Mouse (Mus musculus) limb, embryonic 10.5 days (tissue): Measurements from ENCODE around the gene Cd93. TPM values are rescaled to one million over a fixed set of nuclear protein-coding genes. Genes with fewer than 3 reads are reported as not detected.

Source experiments
- DNase-seq: peaks from one replicate; pipeline ENCODE4 v3.0.0-alpha.2; 2017; ENCODE audit warnings: low spot score
- H3K27ac ChIP-seq: fragments of 300-500 bp; sonication (generic); 2 replicates; pipeline ENCODE4 v1.5.1; 2016; ENCODE audit warnings: mild to moderate bottlenecking
- H3K27me3 ChIP-seq: fragments of 300-500 bp; sonication (generic); 2 replicates; pipeline ENCODE4 v1.6.1; 2016; ENCODE audit warnings: low read depth, mild to moderate bottlenecking; ENCODE audit not compliant: poor library complexity, severe bottlenecking
- H3K36me3 ChIP-seq: fragments of 300-500 bp; sonication (generic); 2 replicates; pipeline ENCODE4 v1.6.1; 2016; ENCODE audit warnings: mild to moderate bottlenecking, moderate library complexity
- H3K4me1 ChIP-seq: fragments of 300-500 bp; sonication (generic); 2 replicates; pipeline ENCODE4 v1.6.1; 2016
- H3K4me3 ChIP-seq: fragments of 300-500 bp; sonication (generic); 2 replicates; pipeline ENCODE4 v1.5.1; 2016; ENCODE audit warnings: mild to moderate bottlenecking, moderate library complexity
- H3K9me3 ChIP-seq: fragments of 300-500 bp; sonication (generic); replicated peaks from 2 replicates; pipeline ENCODE4 v1.6.1; 2016; ENCODE audit warnings: mild to moderate bottlenecking
- WGBS: fragments of 180-500 bp; shearing (Covaris S2); methylation state at CpG from one replicate; pipeline ENCODE4 v1.1.7; 2016; 5-methylcytosine and 5-hydroxymethylcytosine counted together
- polyA plus RNA-seq: library from polyadenylated mRNA; unstranded; fragments of >200 nt; fragmentation: Nextera tagmentation; extraction: Ambion mirVana; gene quantifications from 2 replicates; pipeline ENCODE4 v1.2.1, GENCODE M21; 2016

The Cd93 gene
- polyA plus RNA-seq, 1 experiment from 2014 or later, result 5.5 TPM

DNA sequence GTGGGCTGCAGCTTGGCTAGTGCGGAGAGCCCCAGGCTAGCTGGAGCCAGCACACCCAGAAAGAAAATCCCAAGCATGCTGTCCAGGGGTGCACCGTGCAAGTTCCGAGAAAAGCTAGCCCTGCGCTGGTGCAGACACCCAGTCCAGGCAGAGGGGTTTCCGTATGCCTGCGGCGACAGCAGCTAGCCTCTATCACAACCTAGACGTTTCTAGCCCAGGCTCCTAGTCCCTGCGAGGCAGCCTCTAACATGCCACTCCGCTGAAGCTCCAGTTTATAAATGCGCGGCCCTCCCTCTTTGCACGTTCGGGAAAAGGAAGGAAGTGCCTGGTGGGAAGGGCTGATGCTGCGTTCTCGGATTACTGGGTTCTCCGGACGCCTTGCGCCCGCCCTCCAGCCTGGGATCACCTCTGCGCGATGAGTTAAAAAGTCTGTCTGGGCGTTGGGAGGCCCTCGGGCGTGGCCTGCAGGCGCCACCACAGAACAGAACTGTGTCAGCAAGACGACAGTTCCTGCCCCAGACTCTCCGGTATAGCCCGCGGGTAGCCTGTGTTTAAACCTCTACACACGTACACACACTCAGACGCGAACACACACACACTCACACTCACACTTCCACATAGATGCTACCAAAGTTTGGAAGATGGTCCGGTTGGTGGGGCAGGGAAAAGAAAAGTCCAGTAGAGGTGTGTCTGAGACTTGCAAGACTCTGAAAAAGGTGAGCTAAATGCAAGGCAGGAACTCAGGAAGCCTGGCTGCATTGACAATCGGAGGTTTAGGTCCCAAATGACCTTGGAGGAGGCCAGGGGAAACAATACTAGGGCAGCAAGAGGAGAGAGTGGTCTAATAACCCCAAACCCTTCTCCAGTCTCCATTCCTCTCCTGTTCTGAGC is 35.2 kb downstream of the Cd93 start, which contains the start of gene Thbd:
Gene Thbd (minus strand): TSS at position 319 of the 891 bp plus-strand sequence.
- WGBS, result 4% methylated on average over 35 of the region's 35 CpGs
- Histone ChIP-seq H3K27me3 (peaks cover 62% of the 10 kb centered on the region), H3K4me3 (peak within 1 kb of the TSS; percentile 51), H3K27ac (peak within 1 kb of the TSS; percentile 11; the same call in 1 of the 2 replicates), H3K36me3 (no peaks in the 10 kb centered on the region), H3K9me3 (no peaks in the 10 kb centered on the region), H3K4me1 (peaks cover 32% of the 10 kb centered on the region)
- DNase-seq, result peak; percentile 60

DNA sequence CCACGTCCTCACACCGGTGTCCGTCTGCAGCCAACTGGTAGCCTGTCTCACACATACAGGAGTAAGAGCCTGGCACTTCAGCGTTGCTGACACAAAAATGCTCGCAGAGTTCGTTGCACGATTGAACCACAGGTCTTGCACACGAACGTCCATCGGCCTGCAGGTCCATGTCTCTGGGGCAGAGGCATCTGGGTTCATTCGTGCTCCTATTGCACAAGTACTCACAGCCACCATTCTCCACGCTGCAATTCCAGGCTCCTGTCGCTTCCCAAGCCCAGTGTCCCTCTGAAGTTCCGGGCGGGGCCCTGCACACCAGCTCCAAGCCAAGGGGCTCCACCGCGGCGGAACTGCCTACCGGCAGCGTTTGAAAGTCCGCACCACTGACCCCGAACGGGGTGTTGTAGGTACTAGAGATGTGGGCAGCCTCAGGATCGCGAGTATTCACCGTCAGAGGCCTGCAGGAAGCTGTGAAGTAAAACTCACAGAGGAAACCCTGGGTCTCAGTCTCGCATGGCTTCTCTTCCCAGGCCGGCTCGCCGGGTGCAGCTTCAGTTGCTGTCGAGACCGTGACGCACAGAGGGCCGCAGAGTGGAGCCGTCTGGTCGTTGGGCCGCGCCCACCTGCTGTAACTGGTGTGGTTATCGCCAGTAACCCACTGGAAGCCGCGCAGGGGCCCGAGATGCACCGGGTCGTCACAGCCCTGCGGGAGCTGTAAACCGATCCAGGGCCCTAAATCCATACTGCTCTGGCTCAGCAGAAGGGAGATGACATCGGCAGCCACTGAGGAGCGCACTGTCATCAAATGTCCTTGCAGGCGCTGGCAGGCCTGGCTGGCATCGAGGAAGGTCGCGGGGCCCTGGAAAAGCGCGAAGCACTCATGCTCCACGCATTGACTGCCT is 36.1 kb downstream of the Cd93 start:
- peak overlapping the region; percentile 51 for H3K4me3 ChIP-seq
- H3K4me1 ChIP-seq, result peaks cover 32% of the 10 kb centered on the region
- no peaks in the 10 kb centered on the region for H3K9me3 ChIP-seq
- H3K27me3 ChIP-seq, result peaks cover 67% of the 10 kb centered on the region
- H3K27ac ChIP-seq, result peak overlapping the region; percentile 11; the same call in 1 of the 2 replicates
- no peaks in the 10 kb centered on the region for H3K36me3 ChIP-seq
- DNase-seq, result peak; percentile 56
- 6% methylated on average over 55 of the region's 55 CpGs for WGBS

DNA sequence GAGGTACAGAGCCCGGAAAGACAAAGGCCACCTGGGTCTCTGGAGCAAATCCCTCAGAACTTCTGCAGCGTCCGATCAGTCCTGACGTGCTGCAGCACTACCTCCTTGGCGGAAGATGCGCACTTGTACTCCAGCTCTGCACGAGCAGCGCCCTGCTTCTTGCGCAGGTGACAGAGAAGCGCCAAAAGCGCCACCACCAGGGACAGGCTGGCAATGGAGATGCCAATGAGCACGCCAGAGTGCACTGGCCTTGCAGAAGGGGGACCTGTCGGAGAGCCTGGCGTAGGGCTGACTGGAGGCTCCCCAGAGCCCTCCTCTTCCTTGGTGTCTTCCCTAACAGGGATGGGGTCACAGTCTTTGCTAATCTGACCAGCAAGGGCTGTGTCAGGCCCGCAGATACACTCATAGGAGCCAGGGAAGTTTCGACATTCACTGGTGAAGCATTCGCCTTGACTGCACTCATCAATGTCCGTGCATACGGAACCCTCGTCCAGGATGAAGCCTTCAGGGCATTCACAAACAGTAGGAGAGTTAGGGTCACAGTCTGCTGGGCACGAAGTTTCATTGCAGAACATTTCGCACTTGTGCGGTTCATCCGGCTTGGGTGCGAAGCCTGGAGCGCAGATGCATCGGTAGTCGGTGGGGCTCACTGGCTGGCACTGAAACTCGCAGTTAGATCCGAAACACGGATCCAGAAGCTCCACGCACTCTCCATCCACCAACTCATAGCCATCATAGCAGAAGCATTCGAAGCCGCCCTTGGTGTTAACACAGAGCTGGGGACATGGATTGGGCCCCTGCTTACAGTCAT is 37.0 kb downstream of the Cd93 start:
- peaks cover 32% of the 10 kb centered on the region for H3K4me1 ChIP-seq
- H3K36me3 ChIP-seq, result no peaks in the 10 kb centered on the region
- H3K4me3 ChIP-seq, result peak overlapping the region; percentile 51
- H3K27me3 ChIP-seq, result peaks cover 67% of the 10 kb centered on the region
- 13% methylated on average over 34 of the region's 34 CpGs for whole genome bisulfite sequencing
- DNase-seq, result peak; percentile 47
- no peaks in the 10 kb centered on the region for H3K9me3 ChIP-seq
- no peak overlapping the region for H3K27ac ChIP-seq

DNA sequence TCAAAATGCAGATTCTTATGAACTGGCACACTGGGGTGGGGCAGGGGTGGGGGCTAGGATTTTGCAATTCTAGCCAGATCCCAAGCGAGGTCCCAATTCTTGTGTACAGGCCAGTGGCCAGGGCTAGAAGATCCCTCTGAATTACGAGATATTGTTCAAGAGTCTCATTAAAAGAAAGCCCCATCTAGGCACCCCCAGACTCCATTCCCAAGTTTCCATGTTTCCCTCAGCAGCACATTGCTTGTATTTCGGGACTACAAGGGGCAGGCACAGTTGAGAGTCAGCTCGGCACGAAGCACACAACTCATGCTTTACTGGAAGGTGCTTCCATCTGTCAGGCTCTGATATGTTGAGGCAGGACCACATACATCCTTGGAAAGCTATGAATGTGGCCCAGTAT is 38.5 kb downstream of the Cd93 start:
- H3K4me1 ChIP-seq, result peaks cover 32% of the 10 kb centered on the region
- WGBS, result 78% methylated on average over 5 of the region's 5 CpGs
- no peak for DNase-seq
- H3K36me3 ChIP-seq, result no peaks in the 10 kb centered on the region
- H3K27ac ChIP-seq, result no peak overlapping the region
- peaks cover 67% of the 10 kb centered on the region for H3K27me3 ChIP-seq
- H3K4me3 ChIP-seq, result no peak overlapping the region
- no peaks in the 10 kb centered on the region for H3K9me3 ChIP-seq

DNA sequence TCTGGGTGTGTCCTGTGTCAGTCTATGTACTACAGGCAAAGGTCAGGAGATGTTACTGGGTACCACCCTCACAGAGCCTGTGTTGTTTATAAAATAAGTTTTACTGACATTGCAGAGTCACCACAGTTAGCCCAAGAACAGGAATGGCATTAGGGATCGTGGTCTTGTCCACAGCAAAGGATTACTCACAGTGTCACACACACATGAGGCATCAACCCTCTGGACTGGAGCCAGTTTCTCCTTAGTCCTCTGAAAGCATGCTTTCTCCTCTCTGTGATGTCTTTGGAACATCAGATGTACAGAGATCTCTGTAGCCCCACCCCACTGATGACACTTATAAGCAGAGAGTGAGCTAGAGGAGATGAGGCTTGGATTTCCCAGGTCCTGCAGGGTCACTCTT is 41.1 kb downstream of the Cd93 start:
- H3K4me3 ChIP-seq, result no peak overlapping the region
- no peaks in the 10 kb centered on the region for H3K36me3 ChIP-seq
- WGBS, result 81% methylated on average over 1 of the region's 1 CpGs
- peaks cover 15% of the 10 kb centered on the region for H3K4me1 ChIP-seq
- no peak overlapping the region for H3K27ac ChIP-seq
- peaks cover 58% of the 10 kb centered on the region for H3K27me3 ChIP-seq
- H3K9me3 ChIP-seq, result no peaks in the 10 kb centered on the region
- peak; percentile 11 for DNase-seq

DNA sequence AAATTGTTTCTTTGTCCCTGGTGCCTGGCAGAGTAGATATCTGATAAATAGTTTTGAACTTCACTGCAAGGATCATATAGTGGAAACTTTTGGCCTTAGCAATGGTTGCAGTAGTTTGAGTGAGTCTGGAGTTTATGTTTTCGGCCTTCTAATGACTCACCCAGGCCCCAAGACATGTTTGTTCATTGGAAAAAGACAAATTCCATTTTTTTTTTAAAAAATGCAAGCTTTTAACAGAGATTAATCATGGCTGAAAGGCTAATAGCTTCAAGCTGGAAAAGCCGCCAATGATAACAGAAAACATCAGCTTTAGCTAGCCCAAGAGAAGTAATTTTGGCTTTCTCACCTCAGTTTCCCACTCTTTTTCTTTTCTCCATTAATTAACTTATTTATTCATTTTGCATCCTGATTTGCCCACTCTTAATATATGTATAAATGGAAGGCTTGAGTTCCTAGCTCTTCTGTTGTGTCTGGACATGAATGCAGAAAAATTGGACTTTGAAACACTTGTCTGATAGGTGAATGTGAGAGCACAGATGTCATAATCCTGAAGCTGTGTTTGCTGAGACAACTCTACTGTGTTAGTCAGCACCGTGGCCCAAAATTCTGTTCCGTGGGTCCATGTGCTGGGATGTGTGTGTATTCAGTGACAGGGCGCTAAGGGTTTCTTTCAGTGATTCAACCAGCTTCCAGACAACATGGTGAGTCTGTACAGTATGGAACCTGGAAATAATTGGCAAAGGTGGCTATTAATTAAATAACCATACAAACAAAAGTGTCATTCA is 44.3 kb downstream of the Cd93 start:
- Histone ChIP-seq H3K36me3 (no peaks in the 10 kb centered on the region), H3K9me3 (no peaks in the 10 kb centered on the region), H3K27me3 (peaks cover 57% of the 10 kb centered on the region), H3K27ac (no peak overlapping the region), H3K4me3 (no peak overlapping the region), H3K4me1 (peaks cover 15% of the 10 kb centered on the region)
- DNase-seq, result no peak
- WGBS, result 88% methylated on average over 5 of the region's 5 CpGs

DNA sequence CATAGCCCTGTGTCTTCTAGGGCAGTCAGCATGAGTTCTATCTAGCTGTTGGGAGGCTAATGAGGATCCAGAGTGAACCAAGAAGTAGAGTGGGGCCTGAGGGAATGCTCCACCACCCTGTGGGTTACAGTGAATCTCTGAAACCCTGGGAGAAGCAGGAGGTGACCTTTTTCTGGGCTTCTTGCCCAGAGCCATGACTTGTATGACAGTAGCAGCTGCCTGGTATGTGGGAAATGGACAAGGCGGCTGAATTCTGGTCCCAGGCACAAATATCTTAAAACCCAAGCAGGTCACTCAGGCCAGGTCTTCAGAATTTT is 45.6 kb downstream of the Cd93 start:
- H3K36me3 ChIP-seq, result no peaks in the 10 kb centered on the region
- H3K4me1 ChIP-seq, result peaks cover 15% of the 10 kb centered on the region
- no peaks in the 10 kb centered on the region for H3K9me3 ChIP-seq
- H3K27ac ChIP-seq, result no peak overlapping the region
- H3K4me3 ChIP-seq, result no peak overlapping the region
- peaks cover 57% of the 10 kb centered on the region for H3K27me3 ChIP-seq
- no peak for DNase-seq
- 88% methylated on average over 1 of the region's 1 CpGs for WGBS

DNA sequence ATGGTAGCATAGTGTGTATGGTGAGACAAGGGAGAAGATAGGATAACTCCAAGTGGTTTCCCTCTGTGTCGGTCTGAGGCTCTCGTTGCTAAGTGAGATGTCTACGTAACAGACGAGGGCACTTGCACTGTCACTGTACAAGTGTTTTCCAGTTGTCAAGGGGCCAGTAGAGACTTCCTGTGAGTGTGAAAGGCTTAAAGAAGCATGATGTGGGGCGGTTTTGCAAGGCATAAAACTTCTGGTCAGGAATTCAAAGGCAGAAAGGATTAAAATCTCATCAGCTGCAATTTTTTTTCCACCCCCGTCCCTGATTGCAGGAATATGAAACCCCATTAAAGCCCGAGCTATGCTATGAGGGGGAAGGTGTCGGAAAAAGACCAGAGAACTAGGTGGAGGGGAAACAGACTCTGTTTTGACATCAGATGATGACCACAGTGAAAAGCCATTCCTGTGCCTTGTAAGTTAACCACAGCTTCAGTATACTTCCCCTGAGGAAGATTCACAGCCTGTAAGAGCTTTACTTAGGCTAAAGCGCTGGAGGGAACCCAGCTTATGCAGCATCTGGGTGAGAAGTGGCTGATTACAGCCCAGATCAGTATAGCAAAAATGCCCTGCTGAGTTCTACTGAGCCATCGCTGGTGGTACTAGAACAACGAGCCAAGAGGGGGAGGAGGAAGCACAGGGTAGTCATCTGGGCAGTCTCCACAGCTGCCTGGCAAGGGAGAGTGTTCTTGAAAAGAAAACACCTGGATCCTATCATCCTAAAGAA is 46.2 kb downstream of the Cd93 start:
- 71% methylated on average over 11 of the region's 11 CpGs for WGBS
- Histone ChIP-seq H3K36me3 (no peaks in the 10 kb centered on the region), H3K4me3 (no peak overlapping the region), H3K27ac (no peak overlapping the region), H3K27me3 (peaks cover 53% of the 10 kb centered on the region), H3K4me1 (peaks cover 15% of the 10 kb centered on the region), H3K9me3 (no peaks in the 10 kb centered on the region)
- DNase-seq, result no peak

DNA sequence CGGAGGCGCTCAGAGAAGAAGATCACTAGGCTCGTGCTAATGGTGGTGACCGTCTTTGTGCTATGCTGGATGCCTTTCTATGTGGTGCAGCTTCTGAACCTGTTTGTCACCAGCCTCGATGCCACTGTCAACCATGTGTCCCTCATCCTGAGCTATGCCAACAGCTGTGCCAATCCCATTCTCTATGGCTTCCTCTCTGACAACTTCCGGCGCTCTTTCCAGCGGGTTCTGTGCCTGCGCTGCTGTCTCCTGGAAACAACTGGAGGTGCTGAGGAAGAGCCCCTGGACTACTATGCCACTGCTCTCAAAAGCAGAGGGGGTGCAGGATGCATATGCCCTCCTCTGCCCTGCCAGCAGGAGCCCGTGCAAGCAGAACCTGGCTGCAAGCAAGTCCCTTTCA is 47.2 kb downstream of the Cd93 start:
- no peaks in the 10 kb centered on the region for H3K9me3 ChIP-seq
- H3K4me3 ChIP-seq, result peak overlapping the region; percentile 63; the same call in 1 of the 2 replicates
- peaks cover 53% of the 10 kb centered on the region for H3K27me3 ChIP-seq
- WGBS, result 65% methylated on average over 10 of the region's 10 CpGs
- DNase-seq, result no peak
- peaks cover 15% of the 10 kb centered on the region for H3K4me1 ChIP-seq
- H3K27ac ChIP-seq, result no peak overlapping the region
- no peaks in the 10 kb centered on the region for H3K36me3 ChIP-seq

DNA sequence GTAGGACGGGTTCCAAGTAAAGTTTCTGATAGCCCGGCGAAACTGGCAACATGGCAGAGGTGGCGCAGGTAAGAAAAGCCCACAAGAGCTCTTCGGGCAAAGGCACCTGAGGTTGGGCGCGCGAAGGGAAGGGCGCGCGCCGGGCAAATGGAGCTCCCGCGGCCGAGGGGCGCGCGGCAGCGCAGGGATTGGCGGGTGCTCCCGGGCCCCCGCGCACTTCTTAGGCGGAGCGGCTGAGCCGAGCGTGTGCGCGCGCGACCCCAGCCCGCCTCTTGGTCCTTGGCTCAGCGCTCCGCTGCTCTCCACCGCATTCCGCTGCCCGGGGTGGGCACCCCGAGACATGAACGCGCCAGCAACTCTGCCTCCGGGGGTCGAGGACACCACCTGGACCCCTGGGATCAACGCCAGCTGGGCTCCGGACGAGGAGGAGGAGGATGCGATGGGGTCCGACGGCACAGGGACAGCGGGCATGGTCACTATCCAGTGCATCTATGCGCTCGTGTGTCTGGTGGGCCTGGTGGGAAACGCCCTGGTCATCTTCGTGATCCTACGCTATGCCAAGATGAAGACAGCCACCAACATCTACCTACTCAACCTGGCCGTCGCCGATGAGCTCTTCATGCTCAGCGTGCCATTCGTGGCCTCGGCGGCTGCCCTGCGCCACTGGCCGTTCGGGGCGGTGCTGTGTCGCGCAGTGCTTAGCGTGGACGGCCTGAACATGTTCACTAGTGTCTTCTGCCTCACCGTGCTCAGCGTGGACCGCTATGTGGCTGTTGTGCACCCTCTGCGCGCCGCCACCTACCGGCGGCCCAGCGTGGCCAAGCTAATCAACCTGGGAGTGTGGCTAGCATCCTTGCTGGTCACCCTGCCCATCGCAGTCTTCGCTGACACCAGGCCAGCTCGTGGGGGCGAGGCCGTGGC is 48.0 kb downstream of the Cd93 start, which contains the start of gene Sstr4:
Gene Sstr4 (plus strand): TSS at position 214 of the 921 bp plus-strand sequence.
- WGBS, result 5% methylated on average over 83 of the region's 83 CpGs
- peak; percentile 68 for DNase-seq
- no peaks in the 10 kb centered on the region for H3K9me3 ChIP-seq
- 0 out of 2 replicates have a peak within 1 kb of the TSS, but pooled peaks have one; percentile 26 for H3K27ac ChIP-seq
- peaks cover 15% of the 10 kb centered on the region for H3K4me1 ChIP-seq
- peak within 1 kb of the TSS; percentile 63 for H3K4me3 ChIP-seq
- H3K36me3 ChIP-seq, result no peaks in the 10 kb centered on the region
- H3K27me3 ChIP-seq, result peaks cover 53% of the 10 kb centered on the region
